Mouse (Mus musculus): ENCODE data around the gene Klf3. TPM values are rescaled to one million over a fixed set of nuclear protein-coding genes. Genes with fewer than 3 reads are reported as not detected.

Gene Klf3
- polyA plus RNA-seq, 1 experiment: 105 TPM

Other genes with a start within 250 kb of the Klf3 start
- 0.23 and 1.1 TPM in 2 replicates for gene Tlr1, start 130.2 kb downstream of the Klf3 start, polyA plus RNA-seq (2011; ENCODE audit: insufficient read length, low read depth, missing spikeins)
- 2.3 and 2.8 TPM in 2 replicates for gene Tlr6, start 156.7 kb downstream of the Klf3 start, polyA plus RNA-seq (2011; ENCODE audit: insufficient read length, low read depth, missing spikeins)
- 153 and 177 TPM in 2 replicates for gene Fam114a1, start 166.7 kb downstream of the Klf3 start, polyA plus RNA-seq (2011; ENCODE audit: insufficient read length, low read depth, missing spikeins)

All from embryonic fibroblast, embryonic 13.5 days (primary cell).